34 mouse cellular contexts compared by ENCODE assay signal in the genomic region with DNA sequence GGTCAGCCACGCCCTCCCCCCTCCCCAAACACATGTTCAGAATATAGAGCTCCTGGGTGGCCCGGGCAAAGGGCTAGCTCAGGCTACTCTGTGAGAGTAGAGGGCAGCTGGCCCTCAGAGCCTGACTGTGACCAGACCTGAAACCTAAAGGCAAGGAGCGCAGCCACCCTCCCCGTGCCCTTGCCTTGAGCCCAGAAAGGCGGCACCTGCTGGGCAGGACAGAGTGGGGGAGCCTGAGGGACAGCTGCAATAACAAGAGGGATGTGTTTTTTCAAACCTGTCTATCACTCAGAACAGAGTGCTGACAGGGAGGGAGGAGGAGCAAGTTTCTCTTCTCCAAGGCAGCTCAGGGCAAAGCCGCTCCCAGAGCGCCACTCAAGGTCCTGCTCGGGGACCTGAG. TPM values are rescaled to one million over a fixed set of nuclear protein-coding genes. Genes with fewer than 3 reads are reported as not detected.
DNase-seq lines count a peak whose midpoint lies in the region; ATAC-seq and TF ChIP-seq lines count a peak whose summit lies in the region.
"Had no signal": no experiment of that assay in that cellular context is flagged by ENCODE, and none has a peak within 500 bp of the region (broad histone marks: within the 10 kb centered on the region; RNA-seq: fewer than 3 reads in every experiment).

No protein-coding gene starts in this region.

- 0 out of 2 replicates have a peak, but pooled peaks cover 3% of the 10 kb centered on the region for H3K4me1 ChIP-seq in kidney, embryonic 16.5 days (ENCODE audit: insufficient read depth, low read length)
- no peaks in the 10 kb centered on the region for H3K4me1 ChIP-seq in kidney, embryonic 15.5 days
- H3K4me1 ChIP-seq in embryonic facial prominence, embryonic 11.5 days (ENCODE audit: control insufficient read depth, insufficient read depth, low read length) = no peaks in the 10 kb centered on the region
- H3K4me1 ChIP-seq: forebrain, embryonic 13.5 days; intestine, embryonic 15.5 days; lung, embryonic 15.5 days had no signal

- H3K79me2 ChIP-seq in myocyte (ENCODE audit: control insufficient read depth, insufficient read depth) = no peaks in the 10 kb centered on the region

- no peak overlapping the region; the same call in 1 of the 2 replicates for H3K27ac ChIP-seq in gastrocnemius, adult 2 months
- H3K27ac ChIP-seq in kidney, embryonic 16.5 days (ENCODE audit: low read length) = no peak overlapping the region
- no peak overlapping the region for H3K27ac ChIP-seq in kidney, embryonic 15.5 days
- no peak overlapping the region for H3K27ac ChIP-seq in embryonic facial prominence, embryonic 11.5 days (replicated peaks; ENCODE audit: low read depth, low read length)
- H3K27ac ChIP-seq: embryonic facial prominence, embryonic 15.5 days; forebrain, embryonic 13.5 days; hindbrain, postnatal 0 days; intestine, embryonic 15.5 days; lung, embryonic 15.5 days; stomach, embryonic 15.5 days had no signal

- ATAC-seq in kidney, embryonic 16.5 days (ENCODE audit: low FRiP score, low TSS enrichment) = peak; percentile 20; the same call in 1 of the 2 replicates
- ATAC-seq in kidney, embryonic 15.5 days (replicated peaks; ENCODE audit: low FRiP score) = no peak
- 0 out of 2 replicates have a peak, but pooled peaks have one; percentile 16 for ATAC-seq in embryonic facial prominence, embryonic 11.5 days (replicated peaks; ENCODE audit: insufficient number of reproducible peaks, low FRiP score, low TSS enrichment, low read depth)
- ATAC-seq: CD4-positive, CD25-positive, alpha-beta regulatory T cell, adult 4 months; forebrain, embryonic 13.5 days; hindbrain, postnatal 0 days; intestine, embryonic 15.5 days; midbrain, embryonic 16.5 days had no signal

- no peak overlapping the region for H3K4me3 ChIP-seq in gastrocnemius, adult 2 months
- no peak overlapping the region for H3K4me3 ChIP-seq in kidney, embryonic 16.5 days (ENCODE audit: low read length)
- no peak overlapping the region for H3K4me3 ChIP-seq in kidney, embryonic 15.5 days (replicated peaks)
- no peak overlapping the region for H3K4me3 ChIP-seq in embryonic facial prominence, embryonic 11.5 days (ENCODE audit: low read depth, low read length)
- H3K4me3 ChIP-seq in myocyte = no peak overlapping the region
- H3K4me3 ChIP-seq: embryonic facial prominence, embryonic 15.5 days; forebrain, embryonic 13.5 days; intestine, embryonic 15.5 days; lung, embryonic 15.5 days; stomach, embryonic 15.5 days had no signal

- intact Hi-C loops in gastrocnemius, adult 2 months (cut with DNase I) = no loop called here
- intact Hi-C loops in gastrocnemius, postnatal 36 days (cut with DNase I) = no loop called here

- no peak overlapping the region for H3ac ChIP-seq in myocyte (ENCODE audit: control insufficient read depth, insufficient read length)

- no peak for TF ChIP-seq CTCF in gastrocnemius, adult 2 months (IDR thresholded peaks at IDR 0.05)

- WGBS in kidney, embryonic 16.5 days = 57% methylated on average over 8 of the region's 8 CpGs
- WGBS in kidney, embryonic 15.5 days = 65% methylated on average over 8 of the region's 8 CpGs
- WGBS in embryonic facial prominence, embryonic 11.5 days = 64% methylated on average over 8 of the region's 8 CpGs

- no peaks in the 10 kb centered on the region for H3K9me3 ChIP-seq in kidney, embryonic 16.5 days (ENCODE audit: low read length)
- no peaks in the 10 kb centered on the region for H3K9me3 ChIP-seq in kidney, embryonic 15.5 days (replicated peaks)
- no peaks in the 10 kb centered on the region for H3K9me3 ChIP-seq in embryonic facial prominence, embryonic 11.5 days (replicated peaks; ENCODE audit: control insufficient read depth, low read length)
- H3K9me3 ChIP-seq: embryonic facial prominence, embryonic 15.5 days; forebrain, embryonic 13.5 days; intestine, embryonic 15.5 days; lung, embryonic 15.5 days; stomach, embryonic 15.5 days had no signal

- no peak overlapping the region for H3K4me2 ChIP-seq in kidney, embryonic 16.5 days (replicated peaks; ENCODE audit: low read depth, low read length)
- no peak overlapping the region for H3K4me2 ChIP-seq in kidney, embryonic 15.5 days
- H3K4me2 ChIP-seq in embryonic facial prominence, embryonic 11.5 days (ENCODE audit: low read depth, low read length) = no peak overlapping the region
- H3K4me2 ChIP-seq in myocyte (ENCODE audit: low read depth) = peak overlapping the region; percentile 35
- H3K4me2 ChIP-seq: embryonic facial prominence, embryonic 15.5 days; forebrain, embryonic 13.5 days; heart, embryonic 11.5 days; intestine, embryonic 15.5 days; liver, embryonic 11.5 days; lung, embryonic 15.5 days; midbrain, embryonic 11.5 days; stomach, embryonic 15.5 days had no signal

- no peaks in the 10 kb centered on the region for H3K27me3 ChIP-seq in kidney, embryonic 16.5 days (ENCODE audit: insufficient read depth, low read length)
- H3K27me3 ChIP-seq in kidney, embryonic 15.5 days = no peaks in the 10 kb centered on the region
- H3K27me3 ChIP-seq in embryonic facial prominence, embryonic 11.5 days (ENCODE audit: control insufficient read depth, insufficient read depth, low read length) = no peaks in the 10 kb centered on the region
- H3K27me3 ChIP-seq in myocyte (ENCODE audit: control insufficient read depth, insufficient read depth, insufficient read length) = no peaks in the 10 kb centered on the region
- H3K27me3 ChIP-seq: embryonic facial prominence, embryonic 15.5 days; forebrain, embryonic 13.5 days; lung, embryonic 15.5 days; stomach, embryonic 15.5 days had no signal

- peak; percentile 49 for DNase-seq in gastrocnemius, adult 2 months
- DNase-seq in gastrocnemius, postnatal 36 days = no peak
- peak; percentile 17 for DNase-seq in embryonic facial prominence, embryonic 11.5 days (ENCODE audit: low spot score)
- no peak for DNase-seq in adrenal gland, postnatal 14 days
- no peak for DNase-seq in adrenal gland, postnatal 4 days (ENCODE audit: low spot score in 2 of 2)
- DNase-seq: adrenal gland, postnatal 25 days; cerebellum, adult 18-20 months; cerebellum, postnatal 10 days; heart, postnatal 10 days; kidney, adult 2 months; kidney, postnatal 10 days; layer of hippocampus, adult 9-11 months; retina, postnatal 1 day; right cerebral cortex, postnatal 14 days; thymus, postnatal 25 days had no signal

- no peak for TF ChIP-seq POLR2A in myocyte (IDR thresholded peaks at IDR 0.05; ENCODE audit: insufficient read length, low read depth)

- H3K9ac ChIP-seq in kidney, embryonic 16.5 days (replicated peaks; ENCODE audit: low read length) = no peak overlapping the region
- H3K9ac ChIP-seq in kidney, embryonic 15.5 days = no peak overlapping the region
- no peak overlapping the region for H3K9ac ChIP-seq in embryonic facial prominence, embryonic 11.5 days (replicated peaks; ENCODE audit: low read length)
- H3K9ac ChIP-seq: embryonic facial prominence, embryonic 15.5 days; forebrain, embryonic 13.5 days; intestine, embryonic 15.5 days; lung, embryonic 15.5 days; stomach, embryonic 15.5 days had no signal

- H3K36me3 ChIP-seq in kidney, embryonic 16.5 days (ENCODE audit: insufficient read depth, low read length) = no peaks in the 10 kb centered on the region
- H3K36me3 ChIP-seq in kidney, embryonic 15.5 days = no peaks in the 10 kb centered on the region
- no peaks in the 10 kb centered on the region for H3K36me3 ChIP-seq in embryonic facial prominence, embryonic 11.5 days (replicated peaks; ENCODE audit: control insufficient read depth, insufficient read depth, low read depth, low read length)
- H3K36me3 ChIP-seq in myocyte (ENCODE audit: control insufficient read depth, insufficient read depth) = peaks cover 10% of the 10 kb centered on the region
- H3K36me3 ChIP-seq: embryonic facial prominence, embryonic 15.5 days; intestine, embryonic 15.5 days; lung, embryonic 15.5 days; stomach, embryonic 15.5 days had no signal

TF ChIP-seq in myocyte, 11 proteins besides CTCF, POLR2A, EP300 and RAD21:
- TF ChIP-seq CEBPB (IDR thresholded peaks at IDR 0.05; ENCODE audit: insufficient read depth, poor library complexity, severe bottlenecking) (no peak), MAX (IDR thresholded peaks at IDR 0.05; ENCODE audit: low read depth) (no peak), POLR2AphosphoS2 (IDR thresholded peaks at IDR 0.05; ENCODE audit: insufficient read length, low read depth) (peak; percentile 47), MYOD1 (IDR thresholded peaks at IDR 0.05; ENCODE audit: control insufficient read depth in 1 of 3, insufficient read length in 2 of 3, low read depth in 2 of 3) (peak; percentile 88 to 99 (median 88)), REST (IDR thresholded peaks at IDR 0.05; ENCODE audit: insufficient read depth, insufficient read length) (no peak), SRF (IDR thresholded peaks at IDR 0.05; ENCODE audit: control insufficient read depth, insufficient read length, low read depth) (no peak), USF1 (IDR thresholded peaks at IDR 0.05; ENCODE audit: low read depth) (no peak), TCF3 (IDR thresholded peaks at IDR 0.05; ENCODE audit: insufficient read length, low read depth) (peak; percentile 83), TCF12 (IDR thresholded peaks at IDR 0.05; ENCODE audit: insufficient read depth, poor library complexity, severe bottlenecking) (peak; percentile 95), MYOG (IDR thresholded peaks at IDR 0.05; ENCODE audit: control insufficient read depth in 1 of 3, insufficient read depth in 1 of 3, insufficient read length in 2 of 3, low read depth in 2 of 3) (peak; percentile 89 to 99 (median 94)), E2F4 (IDR thresholded peaks at IDR 0.05; ENCODE audit: insufficient read depth) (no peak)

RNA-seq across cellular contexts. Expression of gene Myom3, which starts 15.0 kb away (rescaled TPM):
- 100 to 1,000 TPM in 1 of 2 experiments, 10 to 100 TPM in 1; 31.1 to 100 TPM for total RNA-seq in gastrocnemius, adult 2 months (2021)
- total RNA-seq in gastrocnemius, postnatal 36 days (2021) = 10 to 100 TPM; 23.1 to 57.4 TPM
- polyA plus RNA-seq in kidney, embryonic 16.5 days (2015; fragmentation: Nextera tagmentation; extraction: Ambion mirVana) = 0.76 and 0.86 TPM in 2 replicates
- polyA plus RNA-seq in kidney, embryonic 15.5 days (2015; fragmentation: Nextera tagmentation; extraction: Ambion mirVana) = 1.1 and 1.7 TPM in 2 replicates
- 0.31 TPM in 1 of 2 replicates, not detected in the other for polyA plus RNA-seq in embryonic facial prominence, embryonic 11.5 days (2014; fragmentation: Nextera tagmentation; extraction: Ambion mirVana)
- polyA plus RNA-seq in myocyte (2012; fragmentation: generic; extraction: Trizol) = 97.1 TPM
- 0.59 and 0.75 TPM in 2 replicates for total RNA-seq in adrenal gland, postnatal 14 days (2021)
- total RNA-seq in adrenal gland, postnatal 4 days (2021) = 1 to 10 TPM; 3.5 to 9.2 TPM
- total RNA-seq: megakaryocyte progenitor cell, adult 5-6 weeks had no signal
- polyA plus RNA-seq: CD4-positive, CD25-positive, alpha-beta regulatory T cell, adult 4 months; heart, embryonic 11.5 days had no signal

RNA-seq across cellular contexts. Expression of gene Il22ra1, which starts 46.5 kb away (rescaled TPM):
- not detected for total RNA-seq in gastrocnemius, adult 2 months (2021)
- not detected for total RNA-seq in gastrocnemius, postnatal 36 days (2021)
- polyA plus RNA-seq in kidney, embryonic 16.5 days (2015; fragmentation: Nextera tagmentation; extraction: Ambion mirVana) = 0.11 TPM in 1 of 2 replicates, not detected in the other
- 0.06 and 0.09 TPM in 2 replicates for polyA plus RNA-seq in kidney, embryonic 15.5 days (2015; fragmentation: Nextera tagmentation; extraction: Ambion mirVana)
- not detected in 2 replicates for polyA plus RNA-seq in embryonic facial prominence, embryonic 11.5 days (2014; fragmentation: Nextera tagmentation; extraction: Ambion mirVana)
- 0.04 TPM for polyA plus RNA-seq in myocyte (2012; fragmentation: generic; extraction: Trizol)
- total RNA-seq in adrenal gland, postnatal 14 days (2021) = 0.67 and 0.75 TPM in 2 replicates
- 1 to 10 TPM; 3.7 to 3.8 TPM for total RNA-seq in adrenal gland, postnatal 4 days (2021)
- total RNA-seq: megakaryocyte progenitor cell, adult 5-6 weeks had no signal
- polyA plus RNA-seq: CD4-positive, CD25-positive, alpha-beta regulatory T cell, adult 4 months; cortical plate, adult 2 months; forebrain, embryonic 13.5 days; heart, embryonic 11.5 days; hindbrain, embryonic 11.5 days; hindbrain, postnatal 0 days; limb, embryonic 11.5 days; midbrain, embryonic 11.5 days; midbrain, embryonic 16.5 days; neural tube, embryonic 14.5 days had no signal

Comparison
In these comparisons a context has a peak if more than half of its experiments do, and no peak if none do; other contexts are left out.
1. DNase-seq: peak in gastrocnemius, adult 2 months (single experiment) and embryonic facial prominence, embryonic 11.5 days (single experiment); none in gastrocnemius, postnatal 36 days (0 of 2), adrenal gland, postnatal 14 days (single experiment) and adrenal gland, postnatal 4 days (0 of 2).